Mouse (Mus musculus): ENCODE results near the gene M1ap.

M1ap gene

DNA sequence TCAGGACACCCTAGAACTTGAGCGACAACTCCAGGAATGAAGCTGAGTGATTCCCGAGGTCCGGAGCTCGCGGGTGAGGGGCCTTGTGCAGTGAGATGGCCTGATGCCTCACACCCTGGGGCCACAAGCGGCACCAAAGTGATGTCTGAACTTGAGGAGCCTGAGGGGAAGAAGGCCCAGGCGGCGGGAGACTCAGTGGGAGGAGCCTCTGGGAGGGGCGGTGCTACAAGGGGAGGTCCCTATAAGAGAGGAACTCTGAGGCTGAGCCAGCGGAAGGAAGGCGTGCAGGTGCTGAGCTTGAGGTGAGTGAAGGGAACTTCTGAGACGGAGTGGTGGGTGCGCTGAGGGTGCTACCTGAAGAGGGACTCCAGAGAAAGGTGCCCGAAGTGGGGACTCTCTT lies at the start of gene M1ap:
Gene M1ap (plus strand): TSS at position 252 of the 400 bp plus-strand sequence.
- DNase-seq, result no peak

- no peak for DNase-seq
Measured at GRCm38 (mm10) chr6:82897311-82897710, 49.4 kb upstream of the M1ap start.

GRCm38 (mm10) chr6:82898227-82898626 lies 48.5 kb upstream of the M1ap start:
- no peak for DNase-seq

- DNase-seq, result no peak
Measured at GRCm38 (mm10) chr6:82898745-82899144, 48.0 kb upstream of the M1ap start.

DNA sequence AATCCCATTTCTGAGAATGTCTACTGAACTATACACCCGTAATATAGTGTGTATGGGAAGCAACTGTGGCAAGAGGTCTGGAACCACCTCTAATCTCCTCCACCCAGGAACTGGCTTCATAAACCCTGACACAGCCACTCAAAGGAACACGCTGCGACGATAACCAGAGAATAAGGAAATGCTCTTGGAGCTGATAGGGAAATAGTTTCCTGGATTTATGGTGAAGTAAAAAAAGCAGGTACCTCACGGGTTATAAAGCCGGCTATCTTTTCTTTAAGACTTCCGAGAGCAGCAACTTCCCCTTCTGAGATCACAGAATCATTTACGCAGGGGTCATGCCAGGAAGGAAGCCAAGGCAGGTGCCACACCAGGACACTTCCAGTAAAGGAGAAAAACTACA lies 44.1 kb upstream of the M1ap start:
- no peak for DNase-seq

DNA sequence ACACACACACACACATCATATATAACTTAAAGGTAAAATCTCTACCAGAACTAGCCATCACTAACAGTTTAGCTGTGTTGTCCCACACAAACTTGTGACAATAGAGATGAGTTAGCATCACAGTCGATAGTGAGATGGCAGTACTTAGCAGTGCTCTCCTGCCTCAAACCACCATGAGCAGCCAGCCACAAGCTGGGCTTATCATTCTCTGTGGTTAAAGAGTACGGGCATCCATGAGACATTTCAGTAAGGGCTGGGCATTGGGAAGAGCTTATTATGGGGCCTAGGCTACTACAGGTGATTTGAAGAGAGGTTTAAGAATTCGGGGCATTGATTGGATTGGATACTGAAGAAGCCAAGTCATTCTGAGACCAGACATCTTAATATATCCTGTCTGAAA lies 39.7 kb upstream of the M1ap start:
- no peak for DNase-seq

DNA sequence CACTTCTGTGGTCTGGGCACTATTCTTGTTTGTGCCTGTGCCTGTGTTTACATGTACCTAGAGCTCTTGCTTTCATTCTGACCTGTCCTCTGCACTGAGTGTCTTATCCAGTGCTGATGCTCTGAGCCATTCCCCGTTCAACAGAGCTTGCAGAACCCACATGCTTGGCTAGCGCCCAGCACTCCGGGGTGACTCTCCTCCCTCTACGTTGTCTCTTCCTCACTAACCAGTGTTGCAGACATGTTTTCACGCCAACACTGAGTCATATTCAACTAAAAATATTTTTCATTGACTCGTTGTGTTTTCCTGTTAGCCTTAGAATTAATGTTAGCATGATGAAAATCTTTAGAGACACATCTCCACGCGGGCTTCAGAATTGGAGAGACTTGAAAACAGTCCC lies 38.7 kb upstream of the M1ap start:
- no peak for DNase-seq

- peak in 1 of 2 experiments; percentile 43 for DNase-seq
Measured at GRCm38 (mm10) chr6:82909136-82909855, 37.4 kb upstream of the M1ap start.

DNA sequence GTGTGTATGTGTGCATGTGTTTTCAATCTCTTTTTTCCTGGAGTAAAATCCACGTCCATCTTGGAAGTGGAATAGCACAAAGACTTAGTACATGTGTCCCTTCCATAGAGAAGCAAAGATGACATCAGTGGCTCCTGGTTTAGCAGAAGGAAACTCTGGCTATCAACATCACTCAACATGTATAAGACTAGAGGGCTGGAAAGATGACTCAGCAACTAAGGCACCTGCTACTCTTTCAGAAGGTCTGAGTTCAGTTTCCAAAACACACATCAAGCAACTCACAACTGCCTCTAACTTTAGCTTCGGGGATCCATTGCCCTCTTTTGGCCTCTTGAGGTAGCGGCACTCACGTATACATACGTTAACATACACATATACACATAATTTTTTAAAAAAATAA lies 35.4 kb upstream of the M1ap start:
- DNase-seq, result no peak

GRCm38 (mm10) chr6:82913336-82914247 lies 33.1 kb upstream of the M1ap start:
- peak; percentile 42 to 45 for DNase-seq

- peak; percentile 50 to 78 for DNase-seq
Measured at GRCm38 (mm10) chr6:82915889-82916288, 30.8 kb upstream of the M1ap start.

DNA sequence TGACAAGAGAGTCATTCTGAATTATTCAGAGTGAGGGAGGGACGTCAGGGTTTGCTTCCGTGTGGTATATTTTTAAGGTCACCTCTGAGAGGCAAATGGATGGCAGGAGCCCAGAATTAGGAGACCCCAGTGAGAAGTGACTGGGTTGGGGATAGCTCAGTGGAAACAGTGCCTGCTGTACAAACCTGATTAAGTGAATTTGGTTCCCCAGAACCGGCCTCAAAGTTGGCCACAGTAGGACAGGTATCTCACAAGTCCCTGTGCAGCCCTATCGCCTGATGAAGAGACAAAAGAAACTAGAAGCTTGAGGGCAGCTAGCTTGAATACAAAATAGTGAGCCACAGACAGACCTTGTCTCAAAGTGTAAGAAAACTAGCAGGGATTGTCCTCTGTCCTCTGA lies 30.2 kb upstream of the M1ap start:
- DNase-seq, result no peak

DNA sequence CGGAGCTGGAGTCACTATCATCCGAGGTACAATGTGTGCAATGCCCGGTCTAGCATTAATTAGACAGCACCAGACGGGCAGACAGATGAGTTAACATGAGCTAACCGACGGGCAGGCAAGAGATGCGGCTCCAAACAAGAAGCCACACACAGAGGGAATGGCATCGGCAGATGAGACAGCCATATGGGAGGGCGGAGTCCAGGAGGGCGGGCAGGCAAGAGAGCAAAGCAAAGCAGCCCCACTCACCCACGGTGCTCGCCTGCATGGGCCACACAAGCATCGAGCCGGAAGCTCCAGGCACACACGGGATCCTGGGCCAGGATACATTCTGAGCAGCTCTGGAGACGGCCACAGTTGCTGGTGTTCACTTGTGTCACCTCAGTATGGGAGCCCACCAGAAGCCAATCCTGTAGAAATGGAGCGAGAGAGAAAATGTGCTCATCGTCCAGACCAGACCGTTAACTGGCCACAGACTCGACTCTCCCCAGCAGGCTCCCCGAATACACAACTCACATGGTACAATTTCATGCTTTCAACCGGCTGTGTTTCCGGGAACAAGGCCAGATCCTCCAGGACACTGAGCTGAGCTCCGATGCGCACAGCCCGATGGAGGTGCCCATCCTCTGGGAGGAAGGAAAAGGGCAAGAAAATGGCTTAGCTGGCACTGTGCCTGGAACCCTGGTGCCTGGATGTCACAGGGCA lies 29.5 kb upstream of the M1ap start:
- no peak for DNase-seq

- DNase-seq, result peak; percentile 48 to 67
Measured at GRCm38 (mm10) chr6:82917778-82918129, 28.9 kb upstream of the M1ap start.

- no peak for DNase-seq
Measured at GRCm38 (mm10) chr6:82918371-82918770, 28.3 kb upstream of the M1ap start.

GRCm38 (mm10) chr6:82919520-82919919 lies 27.2 kb upstream of the M1ap start:
- no peak for DNase-seq

DNA sequence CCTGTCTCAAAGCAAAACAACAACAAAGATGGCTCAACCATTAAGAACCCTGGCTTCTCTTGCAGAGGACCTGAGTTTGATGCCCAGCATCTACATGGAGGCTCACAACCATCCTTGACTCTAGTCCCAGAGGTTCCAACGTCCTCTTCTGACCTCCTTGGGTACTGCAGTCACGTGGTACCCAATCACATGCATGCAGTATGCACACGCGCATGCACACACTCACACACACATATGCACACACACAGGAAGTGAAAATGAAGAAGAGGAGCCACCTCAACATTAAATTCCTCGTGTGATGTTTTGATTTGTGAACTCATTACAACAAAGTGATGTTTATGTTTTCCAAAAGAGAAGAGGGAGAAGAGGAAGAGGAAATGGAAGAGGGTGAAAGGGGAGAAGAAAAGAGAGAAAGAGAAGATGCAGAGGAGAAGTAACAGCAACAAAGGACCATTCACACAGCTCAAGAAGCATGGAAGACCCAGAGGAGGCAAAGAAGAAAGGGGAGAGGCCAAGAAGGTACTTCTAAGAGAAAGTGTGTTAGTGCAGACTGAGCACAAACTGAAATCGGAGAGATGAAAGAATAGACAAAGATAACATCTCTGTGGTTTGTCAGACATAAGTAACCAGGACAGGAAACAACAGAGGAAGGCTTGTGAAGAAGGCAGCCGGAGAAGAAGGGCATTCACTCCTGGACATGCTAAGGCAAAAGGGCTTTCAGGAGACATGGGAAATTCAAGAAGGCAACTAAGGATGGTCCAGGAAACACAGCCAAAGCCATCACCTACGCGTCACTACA lies 25.1 kb upstream of the M1ap start:
- DNase-seq, result no peak

DNA sequence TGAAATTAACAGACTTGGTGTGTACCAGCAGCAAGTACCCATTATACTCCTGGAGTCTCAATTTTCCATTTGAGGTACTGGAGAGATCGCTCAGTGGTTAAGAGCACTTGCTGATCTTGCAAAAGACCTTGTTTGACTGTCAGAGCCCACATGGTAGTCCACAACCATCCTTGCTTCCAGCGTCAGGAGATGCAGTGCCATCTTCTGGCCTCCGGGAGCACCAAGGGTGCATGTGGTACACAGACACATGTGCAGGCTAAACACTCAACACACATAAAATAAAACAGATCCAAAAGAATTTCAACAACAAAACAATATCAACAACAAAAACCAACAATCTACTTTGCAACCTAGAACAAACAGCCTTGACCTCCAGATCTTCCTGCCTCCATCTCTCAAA lies 21.7 kb upstream of the M1ap start:
- DNase-seq, result no peak

DNA sequence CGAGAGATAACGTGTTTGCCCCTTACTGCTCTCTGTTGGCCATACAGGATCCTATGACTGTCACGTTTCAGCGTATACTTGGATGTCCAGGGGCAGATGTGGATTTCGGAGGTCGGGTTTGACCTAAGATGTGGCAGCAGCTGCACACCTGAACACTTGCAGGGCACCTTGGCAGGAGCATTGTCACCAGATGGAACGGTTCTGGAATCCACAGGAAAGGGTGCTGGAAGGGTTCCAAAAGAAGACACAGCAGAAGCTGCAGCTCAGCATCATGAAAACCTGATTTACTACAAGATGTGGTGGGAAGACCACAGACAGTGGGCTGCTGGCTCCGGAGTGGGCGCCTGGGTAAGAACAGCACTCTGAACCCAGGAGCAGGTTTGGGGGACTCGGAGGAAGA lies 20.6 kb upstream of the M1ap start:
- DNase-seq, result no peak

GRCm38 (mm10) chr6:82926528-82926927 lies 20.2 kb upstream of the M1ap start:
- DNase-seq, result no peak

DNA sequence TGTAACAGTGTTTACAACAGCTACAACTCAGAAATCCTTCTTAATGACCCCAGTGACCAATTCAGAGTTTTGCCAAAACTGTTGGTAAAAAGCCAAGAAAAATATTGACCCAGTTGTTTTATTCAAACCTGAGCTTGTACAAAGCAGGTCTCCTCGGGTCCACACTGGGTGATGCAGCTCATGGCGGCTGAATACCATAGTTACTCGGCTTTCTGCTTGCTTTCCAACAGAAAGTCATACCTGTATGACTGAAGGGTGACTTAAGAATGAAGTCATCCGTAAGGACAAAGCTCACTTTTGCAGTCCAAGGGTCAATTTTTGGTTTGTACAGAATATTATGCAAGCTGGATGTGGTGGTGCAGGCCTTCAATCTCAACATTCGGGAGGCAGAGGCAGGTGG lies 19.1 kb upstream of the M1ap start:
- DNase-seq, result no peak

DNA sequence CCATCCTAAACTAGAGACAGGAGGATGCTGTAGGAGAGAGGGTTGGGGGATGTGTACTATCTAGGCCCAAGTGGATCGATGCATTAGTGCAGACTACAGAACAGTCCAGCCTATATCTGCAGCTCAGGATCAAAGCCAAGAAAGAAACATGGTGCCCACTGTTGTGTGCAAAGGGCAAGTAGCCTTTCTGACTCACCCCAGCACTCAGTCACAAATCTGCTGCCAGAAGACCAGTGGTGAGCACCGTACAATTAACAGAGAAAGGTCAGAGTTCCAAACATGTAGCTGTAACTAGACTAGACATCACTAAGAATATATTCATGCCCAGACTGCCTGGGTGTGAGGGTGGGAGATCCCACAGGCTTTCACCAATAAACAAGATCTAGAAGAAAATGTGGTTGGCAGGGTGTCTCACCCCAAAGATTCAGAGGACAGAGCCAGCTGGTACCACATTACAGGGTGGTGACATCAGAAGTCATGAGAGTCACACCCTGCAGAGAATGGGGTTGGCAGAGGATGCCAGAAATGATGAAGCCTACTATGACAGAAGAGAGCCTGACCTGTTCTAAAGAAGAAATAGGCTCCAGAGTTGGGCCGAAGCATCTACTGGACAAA lies 12.0 kb upstream of the M1ap start:
- no peak for DNase-seq

Measured in lung, postnatal 4 days (tissue).